Mouse (Mus musculus) liver, embryonic 11.5 days (tissue): Measurements from ENCODE around the gene Aldh3b1. TPM values are rescaled to one million over a fixed set of nuclear protein-coding genes. Genes with fewer than 3 reads are reported as not detected.
"Not testable (repeated sequence)": the region's sequence is repeated elsewhere in the genome, so short reads cannot be mapped to it uniquely, and the experiment has no call there.

ENCODE experiments used
- ATAC-seq: fragments of 200-750 bp; cut with Nextera tagmentation; replicated peaks from 2 replicates; pipeline ENCODE4 v1.8.0; 2017; ENCODE audit warnings: moderate number of reproducible peaks, mild to moderate bottlenecking, moderate TSS enrichment, moderate library complexity; ENCODE audit not compliant: low FRiP score
- DNase-seq: peaks from one replicate; pipeline ENCODE4 v3.0.0-alpha.2; 2017; ENCODE audit warnings: low spot score
- H3K27ac ChIP-seq: fragments of 300-500 bp; sonication (generic); 2 replicates; pipeline ENCODE4 v1.5.1; 2014; ENCODE audit warnings: mild to moderate bottlenecking, low read depth, low read length, control low read depth
- H3K27me3 ChIP-seq: fragments of 300-500 bp; sonication (generic); replicated peaks from 2 replicates; pipeline ENCODE4 v1.6.1; 2014; ENCODE audit warnings: low read length, mixed read lengths; ENCODE audit not compliant: control insufficient read depth, insufficient read depth
- H3K36me3 ChIP-seq: fragments of 300-500 bp; sonication (generic); 2 replicates; pipeline ENCODE4 v1.6.1; 2014; ENCODE audit warnings: mild to moderate bottlenecking, low read length, moderate library complexity, mixed read lengths; ENCODE audit not compliant: control insufficient read depth, insufficient read depth
- H3K4me1 ChIP-seq: fragments of 300-500 bp; sonication (generic); replicated peaks from 2 replicates; pipeline ENCODE4 v1.6.1; 2014; ENCODE audit warnings: low read length, mixed read lengths; ENCODE audit not compliant: control insufficient read depth, insufficient read depth
- H3K4me2 ChIP-seq: fragments of 300-500 bp; sonication (generic); 2 replicates; pipeline ENCODE4 v1.6.1; 2014; ENCODE audit warnings: mild to moderate bottlenecking, control low read depth, moderate library complexity
- H3K4me3 ChIP-seq: fragments of 300-500 bp; sonication (generic); 2 replicates; pipeline ENCODE4 v1.5.1; 2014; ENCODE audit warnings: low read depth, low read length, control low read depth
- H3K9ac ChIP-seq: fragments of 300-500 bp; sonication (generic); 2 replicates; pipeline ENCODE4 v1.6.1; 2014; ENCODE audit warnings: low read depth, low read length, control low read depth
- H3K9me3 ChIP-seq: fragments of 300-500 bp; sonication (generic); 2 replicates; pipeline ENCODE4 v1.6.1; 2016; ENCODE audit warnings: low read length, inconsistent platforms, mixed read lengths; ENCODE audit not compliant: control insufficient read depth
- WGBS: fragments of 180-500 bp; shearing (Covaris S2); extraction: QIAGEN DNeasy Blood & Tissue Kit; methylation state at CpG from one replicate; pipeline ENCODE4 v1.1.7; 2014; 5-methylcytosine and 5-hydroxymethylcytosine counted together
- polyA plus RNA-seq: library from polyadenylated mRNA; unstranded; fragments of >200 nt; fragmentation: Nextera tagmentation; extraction: Ambion mirVana; gene quantifications from 2 replicates; pipeline ENCODE4 v1.2.1, GENCODE M21; 2014

Gene Aldh3b1
- polyA plus RNA-seq, 1 experiment from 2014 or later = 1.7 TPM

- not testable (repeated sequence) for H3K27me3 ChIP-seq, H3K36me3 ChIP-seq, ATAC-seq, H3K4me3 ChIP-seq, DNase-seq, H3K4me2 ChIP-seq, H3K27ac ChIP-seq, H3K4me1 ChIP-seq, H3K9me3 ChIP-seq, H3K9ac ChIP-seq
- WGBS = 86% methylated on average over 6 of the region's 6 CpGs
These were observed 32.2 kb upstream of the Aldh3b1 start for GRCm38 (mm10) chr19:3961805-3962204.

GRCm38 (mm10) chr19:3960211-3960610 lies 30.6 kb upstream of the Aldh3b1 start:
- no peak for DNase-seq
- Histone ChIP-seq H3K27ac (no peak overlapping the region), H3K9ac (no peak overlapping the region), H3K36me3 (no peaks in the 10 kb centered on the region), H3K4me2 (no peak overlapping the region), H3K27me3 (no peaks in the 10 kb centered on the region), H3K4me3 (no peak overlapping the region), H3K4me1 (no peaks in the 10 kb centered on the region), H3K9me3 (no peaks in the 10 kb centered on the region)
- ATAC-seq = no peak
- WGBS = 76% methylated on average over 5 of the region's 5 CpGs

GRCm38 (mm10) chr19:3959030-3959429 lies 29.4 kb upstream of the Aldh3b1 start:
- Histone ChIP-seq H3K27me3 (no peaks in the 10 kb centered on the region), H3K36me3 (no peaks in the 10 kb centered on the region), H3K9me3 (no peaks in the 10 kb centered on the region), H3K4me2 (no peak overlapping the region), H3K27ac (no peak overlapping the region), H3K4me3 (no peak overlapping the region), H3K9ac (no peak overlapping the region), H3K4me1 (no peaks in the 10 kb centered on the region)
- DNase-seq (no peak), ATAC-seq (no peak)

GRCm38 (mm10) chr19:3958470-3958869 lies 28.9 kb upstream of the Aldh3b1 start, which contains the start of gene Aldh3b3:
TSS of gene Aldh3b3 (plus strand) at chr19:3958645.
- WGBS = 76% methylated on average over 4 of the region's 4 CpGs
- Histone ChIP-seq H3K4me3 (no peak within 1 kb of the TSS), H3K9me3 (no peaks in the 10 kb centered on the region), H3K36me3 (no peaks in the 10 kb centered on the region), H3K4me2 (no peak within 1 kb of the TSS), H3K27ac (no peak within 1 kb of the TSS), H3K27me3 (no peaks in the 10 kb centered on the region), H3K4me1 (no peaks in the 10 kb centered on the region), H3K9ac (no peak within 1 kb of the TSS)
- no peak for DNase-seq
- ATAC-seq = no peak

- not testable (repeated sequence) for H3K27me3 ChIP-seq, H3K4me1 ChIP-seq, DNase-seq, H3K9ac ChIP-seq, H3K4me3 ChIP-seq, ATAC-seq, H3K4me2 ChIP-seq, H3K9me3 ChIP-seq, H3K36me3 ChIP-seq, H3K27ac ChIP-seq
- WGBS = 72% methylated on average over 5 of the region's 5 CpGs
These were observed 27.9 kb upstream of the Aldh3b1 start for GRCm38 (mm10) chr19:3957296-3958036.

GRCm38 (mm10) chr19:3955804-3956203 lies 26.2 kb upstream of the Aldh3b1 start:
- Histone ChIP-seq H3K27me3 (no peaks in the 10 kb centered on the region), H3K9ac (no peak overlapping the region), H3K9me3 (no peaks in the 10 kb centered on the region), H3K4me1 (no peaks in the 10 kb centered on the region), H3K36me3 (no peaks in the 10 kb centered on the region), H3K4me2 (no peak overlapping the region), H3K27ac (no peak overlapping the region), H3K4me3 (no peak overlapping the region)
- no peak for DNase-seq
- ATAC-seq = no peak
- 40% methylated on average over 4 of the region's 4 CpGs for WGBS

GRCm38 (mm10) chr19:3955033-3955432 lies 25.4 kb upstream of the Aldh3b1 start:
- WGBS = 61% methylated on average over 3 of the region's 3 CpGs

GRCm38 (mm10) chr19:3952099-3952498 lies 22.5 kb upstream of the Aldh3b1 start:
- Histone ChIP-seq H3K9me3 (no peaks in the 10 kb centered on the region), H3K36me3 (no peaks in the 10 kb centered on the region), H3K9ac (no peak overlapping the region), H3K27ac (no peak overlapping the region), H3K4me3 (no peak overlapping the region), H3K27me3 (no peaks in the 10 kb centered on the region), H3K4me1 (no peaks in the 10 kb centered on the region), H3K4me2 (no peak overlapping the region)
- 43% methylated on average over 1 of the region's 1 CpGs for WGBS
- DNase-seq (no peak), ATAC-seq (no peak)

More at GRCm38 (mm10) chr19:3955033-3955432, 25.4 kb upstream of the Aldh3b1 start:
- Histone ChIP-seq H3K4me2 (no peak overlapping the region), H3K27me3 (no peaks in the 10 kb centered on the region), H3K4me1 (no peaks in the 10 kb centered on the region), H3K9ac (no peak overlapping the region), H3K36me3 (no peaks in the 10 kb centered on the region), H3K27ac (no peak overlapping the region), H3K9me3 (no peaks in the 10 kb centered on the region), H3K4me3 (no peak overlapping the region)
- DNase-seq (no peak), ATAC-seq (no peak)

GRCm38 (mm10) chr19:3951461-3951860 lies 21.9 kb upstream of the Aldh3b1 start:
- ATAC-seq (no peak), DNase-seq (no peak)
- no peaks in the 10 kb centered on the region for H3K36me3 ChIP-seq
- H3K9me3 ChIP-seq = no peaks in the 10 kb centered on the region
- H3K27me3 ChIP-seq = no peaks in the 10 kb centered on the region
- H3K4me3 ChIP-seq = no peak overlapping the region
- H3K27ac ChIP-seq = no peak overlapping the region
- H3K9ac ChIP-seq = no peak overlapping the region
- H3K4me2 ChIP-seq = no peak overlapping the region
- no peaks in the 10 kb centered on the region for H3K4me1 ChIP-seq
